Mouse (Mus musculus) lung, postnatal 0 days (tissue): ENCODE results near the gene Ticrr.

Source experiments
- CTCF ChIP-seq: IDR thresholded peaks from 2 replicates; pipeline ENCODE4 v1.5.1; 2016; ENCODE audit warnings: antibody characterized with exemption, mild to moderate bottlenecking
- EP300 ChIP-seq: IDR thresholded peaks from 2 replicates; pipeline ENCODE4 v1.6.1; 2016; ENCODE audit warnings: antibody characterized with exemption, mild to moderate bottlenecking, control low read depth

DNA sequence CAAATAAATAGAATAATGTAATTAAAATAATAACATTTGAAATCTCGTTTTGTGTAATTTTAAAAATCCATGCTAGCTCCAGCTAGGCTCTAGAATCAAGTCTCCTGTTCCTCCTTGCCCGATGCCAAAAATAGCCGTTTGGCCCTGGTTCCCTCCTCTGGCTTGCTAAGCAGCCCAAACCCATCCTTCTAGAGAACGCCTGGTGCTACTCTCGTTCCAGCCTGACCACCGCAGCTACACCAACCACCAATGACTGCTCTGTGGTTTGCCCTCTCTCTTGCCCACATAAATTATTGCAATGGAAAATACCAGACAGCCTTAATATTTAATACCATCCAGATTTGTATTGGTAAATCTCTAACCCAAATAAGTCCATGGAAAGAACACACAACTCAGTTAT lies 87.7 kb downstream of the Ticrr start:
- TF ChIP-seq CTCF: no peak
- no peak for TF ChIP-seq EP300
